Mouse (Mus musculus) liver, embryonic 14.5 days (tissue): ENCODE data around the gene Slc27a1.

ENCODE experiments used
- CTCF ChIP-seq: IDR thresholded peaks from 2 replicates; pipeline ENCODE4 v1.5.1; 2016; ENCODE audit warnings: antibody characterized with exemption, low read depth, control low read depth
- EP300 ChIP-seq: IDR thresholded peaks from 2 replicates; pipeline ENCODE4 v1.6.1; 2016; ENCODE audit warnings: antibody characterized with exemption, low read depth

- no peak for TF ChIP-seq CTCF
- no peak for TF ChIP-seq EP300
These were observed 259 bp downstream of the Slc27a1 start for GRCm38 (mm10) chr8:71568941-71569340.
